8 mouse cellular contexts compared by ENCODE assay signal in genomic region chr15:101253563-101253885, GRCm38 (mm10). TPM values are rescaled to one million over a fixed set of nuclear protein-coding genes. Genes with fewer than 3 reads are reported as not detected.
A peak's percentile ranks its signal among the peaks of the same experiment; 100 is the strongest.
DNase-seq lines count a peak whose midpoint lies in the region; ATAC-seq lines count a peak whose summit lies in the region.

No protein-coding gene starts in this region.

- no peaks in the 10 kb centered on the region for H3K27me3 ChIP-seq in lung, embryonic 15.5 days
- peaks cover 34% of the 10 kb centered on the region for H3K27me3 ChIP-seq in forebrain, embryonic 10.5 days (ENCODE audit: poor library complexity, severe bottlenecking)
- H3K27me3 ChIP-seq in limb, embryonic 11.5 days (ENCODE audit: control insufficient read depth, insufficient read depth, low read length), result 0 out of 2 replicates have a peak, but pooled peaks cover 2% of the 10 kb centered on the region
- no peaks in the 10 kb centered on the region for H3K27me3 ChIP-seq in neural tube, embryonic 15.5 days (replicated peaks)

- ATAC-seq in lung, embryonic 15.5 days (ENCODE audit: borderline replicate concordance, extremely low read depth, low FRiP score, low TSS enrichment), result peak; percentile 11; the same call in 1 of the 2 replicates
- ATAC-seq in limb, embryonic 11.5 days (ENCODE audit: insufficient number of reproducible peaks, low FRiP score, low TSS enrichment, low read depth), result no peak
- ATAC-seq in neural tube, embryonic 15.5 days (ENCODE audit: low FRiP score), result no peak
- ATAC-seq in CD4-positive, CD25-positive, alpha-beta regulatory T cell, adult 4 months, result no peak

- H3K4me1 ChIP-seq in lung, embryonic 15.5 days, result peaks cover 13% of the 10 kb centered on the region
- H3K4me1 ChIP-seq in forebrain, embryonic 10.5 days, result peaks cover 30% of the 10 kb centered on the region
- peaks cover 11% of the 10 kb centered on the region for H3K4me1 ChIP-seq in limb, embryonic 11.5 days (ENCODE audit: control insufficient read depth, insufficient read depth, low read length)
- H3K4me1 ChIP-seq in neural tube, embryonic 15.5 days, result peaks cover 12% of the 10 kb centered on the region

- H3K27ac ChIP-seq in lung, embryonic 15.5 days, result peak overlapping the region; percentile 30; the same call in 1 of the 2 replicates
- peak overlapping the region; percentile 90 for H3K27ac ChIP-seq in forebrain, embryonic 10.5 days
- H3K27ac ChIP-seq in limb, embryonic 11.5 days (replicated peaks; ENCODE audit: low read depth, low read length), result no peak overlapping the region
- peak overlapping the region; percentile 64 for H3K27ac ChIP-seq in neural tube, embryonic 15.5 days (replicated peaks)

- peak overlapping the region; percentile 72 for H3K9ac ChIP-seq in lung, embryonic 15.5 days
- peak overlapping the region; percentile 79; the same call in 1 of the 2 replicates for H3K9ac ChIP-seq in limb, embryonic 11.5 days (ENCODE audit: low read length)
- H3K9ac ChIP-seq in neural tube, embryonic 15.5 days (replicated peaks), result peak overlapping the region; percentile 82

- DNase-seq in lung, postnatal 4 days, result no peak
- DNase-seq in forebrain, embryonic 10.5 days (ENCODE audit: extremely low spot score, low spot score), result no peak
- no peak for DNase-seq in limb, embryonic 11.5 days (ENCODE audit: low spot score)
- DNase-seq in ovary, postnatal 14 days (ENCODE audit: low spot score), result no peak
- no peak for DNase-seq in frontal cortex, postnatal 25 days (ENCODE audit: low spot score in 2 of 2)

- no peaks in the 10 kb centered on the region for H3K36me3 ChIP-seq in lung, embryonic 15.5 days
- 0 out of 2 replicates have a peak, but pooled peaks cover 4% of the 10 kb centered on the region for H3K36me3 ChIP-seq in forebrain, embryonic 10.5 days (replicated peaks)
- no peaks in the 10 kb centered on the region; the same call in 1 of the 2 replicates for H3K36me3 ChIP-seq in limb, embryonic 11.5 days (ENCODE audit: control insufficient read depth, insufficient read depth, low read length)
- no peaks in the 10 kb centered on the region for H3K36me3 ChIP-seq in neural tube, embryonic 15.5 days

- H3K4me3 ChIP-seq in lung, embryonic 15.5 days, result peak overlapping the region; percentile 60
- H3K4me3 ChIP-seq in forebrain, embryonic 10.5 days, result peak overlapping the region; percentile 69
- peak overlapping the region; percentile 58 for H3K4me3 ChIP-seq in limb, embryonic 11.5 days (ENCODE audit: low read depth, low read length)
- peak overlapping the region; percentile 58 for H3K4me3 ChIP-seq in neural tube, embryonic 15.5 days (replicated peaks)

- no peaks in the 10 kb centered on the region for H3K9me3 ChIP-seq in lung, embryonic 15.5 days
- H3K9me3 ChIP-seq in forebrain, embryonic 10.5 days, result no peaks in the 10 kb centered on the region
- no peaks in the 10 kb centered on the region for H3K9me3 ChIP-seq in limb, embryonic 11.5 days (ENCODE audit: control insufficient read depth, low read length)
- H3K9me3 ChIP-seq in neural tube, embryonic 15.5 days (replicated peaks), result no peaks in the 10 kb centered on the region

- WGBS in lung, embryonic 15.5 days, result 22% methylated on average over 3 of the region's 3 CpGs
- WGBS in forebrain, embryonic 10.5 days, result 44% methylated on average over 3 of the region's 3 CpGs
- WGBS in limb, embryonic 11.5 days, result 36% methylated on average over 3 of the region's 3 CpGs
- 23% methylated on average over 3 of the region's 3 CpGs for WGBS in neural tube, embryonic 15.5 days

- peak overlapping the region; percentile 94 for H3K4me2 ChIP-seq in lung, embryonic 15.5 days
- H3K4me2 ChIP-seq in limb, embryonic 11.5 days (ENCODE audit: low read depth, severe bottlenecking), result peak overlapping the region; percentile 94
- H3K4me2 ChIP-seq in neural tube, embryonic 15.5 days, result peak overlapping the region; percentile 83

RNA-seq across cellular contexts. Expression of gene Nr4a1, which starts 0.5 kb away (rescaled TPM):
- 9.2 and 9.9 TPM in 2 replicates for polyA plus RNA-seq in lung, embryonic 15.5 days (2015; fragmentation: Nextera tagmentation; extraction: Ambion mirVana)
- polyA plus RNA-seq in forebrain, embryonic 10.5 days (2016; fragmentation: Nextera tagmentation; extraction: Ambion mirVana), result 3.7 and 5.2 TPM in 2 replicates
- 3.5 and 4.0 TPM in 2 replicates for polyA plus RNA-seq in limb, embryonic 11.5 days (2014; fragmentation: Nextera tagmentation; extraction: Ambion mirVana)
- 7.9 and 10.6 TPM in 2 replicates for polyA plus RNA-seq in neural tube, embryonic 15.5 days (2015; fragmentation: Nextera tagmentation; extraction: Ambion mirVana)
- 100 to 1,000 TPM in 1 of 2 experiments, 10 to 100 TPM in 1; 57.3 to 120 TPM for polyA plus RNA-seq in CD4-positive, CD25-positive, alpha-beta regulatory T cell, adult 4 months (2017; shearing (Covaris generic))

RNA-seq across cellular contexts. Expression of gene Grasp, which starts 29.5 kb away (rescaled TPM):
- polyA plus RNA-seq in lung, embryonic 15.5 days (2015; fragmentation: Nextera tagmentation; extraction: Ambion mirVana), result 6.9 and 7.9 TPM in 2 replicates
- polyA plus RNA-seq in forebrain, embryonic 10.5 days (2016; fragmentation: Nextera tagmentation; extraction: Ambion mirVana), result 2.6 and 4.1 TPM in 2 replicates
- polyA plus RNA-seq in limb, embryonic 11.5 days (2014; fragmentation: Nextera tagmentation; extraction: Ambion mirVana), result 6.7 and 7.7 TPM in 2 replicates
- 2.2 and 2.5 TPM in 2 replicates for polyA plus RNA-seq in neural tube, embryonic 15.5 days (2015; fragmentation: Nextera tagmentation; extraction: Ambion mirVana)
- polyA plus RNA-seq in CD4-positive, CD25-positive, alpha-beta regulatory T cell, adult 4 months (2017; shearing (Covaris generic)), result under 1 TPM in 1 of 2 experiments, not detected in 1; 0.47 TPM

RNA-seq across cellular contexts. Expression of gene Atg101, which starts 30.5 kb away (rescaled TPM):
- 74.5 and 76.8 TPM in 2 replicates for polyA plus RNA-seq in lung, embryonic 15.5 days (2015; fragmentation: Nextera tagmentation; extraction: Ambion mirVana)
- polyA plus RNA-seq in forebrain, embryonic 10.5 days (2016; fragmentation: Nextera tagmentation; extraction: Ambion mirVana), result 77.2 and 77.8 TPM in 2 replicates
- 68.2 and 73.1 TPM in 2 replicates for polyA plus RNA-seq in limb, embryonic 11.5 days (2014; fragmentation: Nextera tagmentation; extraction: Ambion mirVana)
- 77.2 TPM in 2 replicates for polyA plus RNA-seq in neural tube, embryonic 15.5 days (2015; fragmentation: Nextera tagmentation; extraction: Ambion mirVana)
- 10 to 100 TPM; 67.8 to 79.0 TPM for polyA plus RNA-seq in CD4-positive, CD25-positive, alpha-beta regulatory T cell, adult 4 months (2017; shearing (Covaris generic))

RNA-seq across cellular contexts. Expression of gene 6030408B16Rik, which starts 39.5 kb away (rescaled TPM):
- 48.1 and 50.0 TPM in 2 replicates for polyA plus RNA-seq in lung, embryonic 15.5 days (2015; fragmentation: Nextera tagmentation; extraction: Ambion mirVana)
- polyA plus RNA-seq in forebrain, embryonic 10.5 days (2016; fragmentation: Nextera tagmentation; extraction: Ambion mirVana), result 0.07 and 0.27 TPM in 2 replicates
- 4.2 and 5.6 TPM in 2 replicates for polyA plus RNA-seq in limb, embryonic 11.5 days (2014; fragmentation: Nextera tagmentation; extraction: Ambion mirVana)
- 0.44 and 0.63 TPM in 2 replicates for polyA plus RNA-seq in neural tube, embryonic 15.5 days (2015; fragmentation: Nextera tagmentation; extraction: Ambion mirVana)
- not detected for polyA plus RNA-seq in CD4-positive, CD25-positive, alpha-beta regulatory T cell, adult 4 months (2017; shearing (Covaris generic))
